Mouse (Mus musculus) intestine, embryonic 16.5 days (tissue): ENCODE data around the gene Slc6a8. TPM values are rescaled to one million over a fixed set of nuclear protein-coding genes. Genes with fewer than 3 reads are reported as not detected.

ENCODE experiments used
- ATAC-seq: fragments of 200-750 bp; cut with Nextera tagmentation; 2 replicates; pipeline ENCODE4 v1.8.0; 2017; ENCODE audit warnings: moderate TSS enrichment, moderate library complexity
- H3K27ac ChIP-seq: fragments of 300-500 bp; sonication (generic); 2 replicates; pipeline ENCODE4 v1.5.1; 2014; ENCODE audit warnings: mild to moderate bottlenecking, low read length
- H3K27me3 ChIP-seq: fragments of 300-500 bp; sonication (generic); replicated peaks from 2 replicates; pipeline ENCODE4 v1.6.1; 2014; ENCODE audit warnings: low read length, control low read depth, mixed read lengths; ENCODE audit not compliant: control insufficient read depth, insufficient read depth
- H3K36me3 ChIP-seq: fragments of 300-500 bp; sonication (generic); 2 replicates; pipeline ENCODE4 v1.6.1; 2014; ENCODE audit warnings: low read length, control low read depth; ENCODE audit not compliant: control insufficient read depth, insufficient read depth
- H3K4me1 ChIP-seq: fragments of 300-500 bp; sonication (generic); 2 replicates; pipeline ENCODE4 v1.6.1; 2014; ENCODE audit warnings: low read length, control low read depth, mixed read lengths; ENCODE audit not compliant: control insufficient read depth, insufficient read depth
- H3K4me2 ChIP-seq: fragments of 300-500 bp; sonication (generic); 2 replicates; pipeline ENCODE4 v1.6.1; 2014; ENCODE audit warnings: low read depth, low read length, control low read depth
- H3K4me3 ChIP-seq: fragments of 300-500 bp; sonication (generic); 2 replicates; pipeline ENCODE4 v1.5.1; 2014; ENCODE audit warnings: mild to moderate bottlenecking, low read length
- H3K9ac ChIP-seq: fragments of 300-500 bp; sonication (generic); 2 replicates; pipeline ENCODE4 v1.6.1; 2014; ENCODE audit warnings: low read depth, low read length
- H3K9me3 ChIP-seq: fragments of 300-500 bp; sonication (generic); 2 replicates; pipeline ENCODE4 v1.6.1; 2016; ENCODE audit warnings: low read length, control low read depth; ENCODE audit not compliant: control insufficient read depth
- WGBS: fragments of 180-500 bp; shearing (Covaris S2); extraction: QIAGEN DNeasy Blood & Tissue Kit; methylation state at CpG from one replicate; pipeline ENCODE4 v1.1.7; 2014; 5-methylcytosine and 5-hydroxymethylcytosine counted together
- polyA plus RNA-seq: library from polyadenylated mRNA; unstranded; fragments of >200 nt; fragmentation: Nextera tagmentation; extraction: Ambion mirVana; gene quantifications from 2 replicates; pipeline ENCODE4 v1.2.1, GENCODE M21; 2015

The Slc6a8 gene
- polyA plus RNA-seq = 7.4 and 9.2 TPM in 2 replicates

DNA sequence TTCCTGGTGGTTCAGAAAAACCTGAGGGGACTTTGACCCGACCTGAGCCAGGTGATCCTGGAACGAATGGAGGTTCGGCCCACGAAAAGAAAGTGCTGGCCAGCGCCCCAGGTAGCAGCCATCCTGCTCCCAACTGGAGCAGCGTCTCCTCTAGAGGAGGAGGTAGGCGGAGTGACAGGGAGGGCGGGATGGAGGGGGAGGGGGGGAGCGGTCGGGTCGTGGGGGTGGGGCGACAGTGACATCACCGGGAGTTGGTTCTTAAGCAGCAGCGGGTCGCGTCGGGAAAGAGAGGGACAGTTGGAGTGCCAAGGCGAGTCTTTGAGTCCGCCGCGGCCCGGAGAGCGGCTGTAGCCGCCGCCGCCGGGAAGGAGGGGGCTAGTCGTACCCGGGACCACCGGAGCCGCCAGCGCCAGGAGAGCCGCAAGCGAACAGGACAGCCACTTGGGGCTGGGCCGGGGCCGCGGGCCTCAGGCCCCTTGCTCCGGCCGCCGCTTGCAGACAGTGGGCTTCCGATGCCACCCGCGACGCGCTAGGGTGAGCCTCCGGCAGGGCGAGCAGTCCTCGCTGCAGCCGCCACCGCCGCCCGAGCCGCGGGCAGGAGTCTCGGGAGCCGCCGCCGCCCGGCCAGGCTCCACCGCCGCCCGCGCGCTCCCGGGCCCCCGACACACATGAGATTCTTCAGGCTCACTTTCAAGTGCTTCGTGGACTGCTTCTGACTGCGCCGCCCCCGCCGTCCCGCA, at the start of gene Slc6a8:
Gene Slc6a8 (plus strand): TSS at position 272 of the 740 bp plus-strand sequence.
- no peaks in the 10 kb centered on the region for H3K36me3 ChIP-seq
- no peaks in the 10 kb centered on the region for H3K27me3 ChIP-seq
- H3K9me3 ChIP-seq = no peaks in the 10 kb centered on the region
- H3K27ac ChIP-seq = peak within 1 kb of the TSS; percentile 70
- peak within 1 kb of the TSS; percentile 64 for H3K4me3 ChIP-seq
- WGBS = 9% methylated on average over 56 of the region's 72 CpGs
- peak within 1 kb of the TSS; percentile 66 for H3K4me2 ChIP-seq
- peak; percentile 84 for ATAC-seq
- H3K9ac ChIP-seq = peak within 1 kb of the TSS; percentile 81
- peaks cover 5% of the 10 kb centered on the region for H3K4me1 ChIP-seq

DNA sequence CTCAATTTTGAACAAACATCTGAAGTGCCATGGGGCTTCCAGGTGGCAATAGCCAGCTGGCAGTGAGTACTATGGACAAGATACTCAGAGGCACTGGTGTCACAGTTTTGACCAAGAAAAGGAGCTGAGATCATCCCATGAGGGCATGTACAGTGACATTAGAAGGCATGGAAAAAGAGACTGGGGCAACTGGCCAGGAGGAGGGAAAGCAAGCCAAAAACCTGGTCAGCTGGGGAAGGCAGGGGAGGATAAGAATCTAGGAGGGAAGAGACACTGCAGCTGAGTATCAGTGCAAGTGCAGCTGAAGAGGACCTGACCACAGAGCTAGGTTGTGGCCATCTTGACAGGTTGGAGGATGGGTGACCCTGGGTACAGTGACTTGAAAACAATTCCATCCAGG, 46.0 kb upstream of the Slc6a8 start:
- H3K4me3 ChIP-seq = no peak overlapping the region
- H3K4me1 ChIP-seq = no peaks in the 10 kb centered on the region
- H3K9me3 ChIP-seq = no peaks in the 10 kb centered on the region
- ATAC-seq = no peak
- H3K9ac ChIP-seq = no peak overlapping the region
- no peak overlapping the region for H3K27ac ChIP-seq
- H3K27me3 ChIP-seq = no peaks in the 10 kb centered on the region; the same call in 1 of the 2 replicates
- H3K36me3 ChIP-seq = no peaks in the 10 kb centered on the region
- no peak overlapping the region for H3K4me2 ChIP-seq

GRCm38 (mm10) chrX:73635425-73635824, 37.5 kb upstream of the Slc6a8 start:
- Histone ChIP-seq H3K9me3 (no peaks in the 10 kb centered on the region), H3K27me3 (peaks cover 34% of the 10 kb centered on the region), H3K27ac (no peak overlapping the region), H3K36me3 (no peaks in the 10 kb centered on the region), H3K4me1 (no peaks in the 10 kb centered on the region), H3K4me2 (peak overlapping the region; percentile 9; the same call in 1 of the 2 replicates), H3K4me3 (no peak overlapping the region), H3K9ac (no peak overlapping the region)
- ATAC-seq = no peak
- WGBS = 24% methylated on average over 16 of the region's 19 CpGs

DNA sequence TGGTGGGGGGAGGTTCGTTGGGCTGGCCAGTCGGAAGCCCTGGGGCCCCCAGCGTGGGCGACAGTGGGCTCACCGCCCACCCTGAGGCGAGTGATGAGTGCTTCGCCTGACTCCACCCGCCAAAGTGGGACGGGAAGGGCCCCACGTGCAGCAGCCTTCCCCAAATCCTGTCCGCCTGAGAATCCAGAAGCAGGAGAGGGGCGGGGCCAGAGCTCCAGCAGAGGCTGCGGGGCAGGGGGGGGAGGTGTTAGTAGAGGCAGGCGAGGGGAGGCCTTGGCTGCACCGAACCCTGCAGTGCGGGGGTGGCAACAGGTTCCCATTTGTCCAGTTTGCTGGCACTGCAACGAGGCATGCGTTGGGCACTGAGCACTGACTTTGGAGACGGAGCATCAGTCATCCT, 35.5 kb upstream of the Slc6a8 start:
- H3K9ac ChIP-seq = peak overlapping the region; percentile 37; the same call in 1 of the 2 replicates
- H3K4me3 ChIP-seq = peak overlapping the region; percentile 32
- no peaks in the 10 kb centered on the region for H3K9me3 ChIP-seq
- H3K4me2 ChIP-seq = peak overlapping the region; percentile 55
- H3K27me3 ChIP-seq = peaks cover 34% of the 10 kb centered on the region
- WGBS = 17% methylated on average over 19 of the region's 19 CpGs
- no peaks in the 10 kb centered on the region for H3K36me3 ChIP-seq
- H3K27ac ChIP-seq = no peak overlapping the region
- H3K4me1 ChIP-seq = no peaks in the 10 kb centered on the region
- ATAC-seq = no peak

DNA sequence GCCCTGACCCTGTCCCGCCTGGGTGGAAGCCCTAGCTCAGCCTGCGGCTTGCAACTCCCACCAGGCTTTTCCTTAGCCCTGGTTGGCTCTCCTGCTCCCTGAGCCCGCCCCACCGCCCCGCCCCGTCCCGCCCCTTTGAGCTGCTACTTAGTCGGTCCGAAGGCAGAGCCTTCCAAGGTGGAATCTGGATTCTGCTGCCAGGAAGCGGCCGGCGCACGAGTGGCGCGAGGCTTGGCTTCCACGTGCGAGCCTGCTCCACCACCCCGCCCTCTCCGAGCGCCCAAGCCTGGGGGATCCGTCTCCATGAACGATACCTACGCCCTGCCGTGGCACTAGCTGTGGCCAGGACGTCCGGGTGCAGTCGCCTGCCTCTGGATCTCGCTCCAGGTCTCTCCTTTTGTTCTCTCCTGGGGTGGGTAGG, 33.7 kb upstream of the Slc6a8 start, which contains the start of gene Dusp9:
Gene Dusp9 (plus strand): TSS at position 165 of the 421 bp plus-strand sequence.
- H3K27me3 ChIP-seq = peaks cover 29% of the 10 kb centered on the region
- peak within 1 kb of the TSS; percentile 63 for H3K9ac ChIP-seq

GRCm38 (mm10) chrX:73639901-73640469, 33.0 kb upstream of the Slc6a8 start:
- peak overlapping the region; percentile 45 for H3K4me3 ChIP-seq
- ATAC-seq = peak; percentile 17; the same call in 1 of the 2 replicates
- H3K9ac ChIP-seq = peak overlapping the region; percentile 63
- peaks cover 23% of the 10 kb centered on the region for H3K27me3 ChIP-seq
- H3K27ac ChIP-seq = no peak overlapping the region
- WGBS = 19% methylated on average over 41 of the region's 41 CpGs
- no peaks in the 10 kb centered on the region for H3K4me1 ChIP-seq
- H3K9me3 ChIP-seq = no peaks in the 10 kb centered on the region
- no peaks in the 10 kb centered on the region for H3K36me3 ChIP-seq
- H3K4me2 ChIP-seq = peak overlapping the region; percentile 71

More for the DNA sequence above, 33.7 kb upstream of the Slc6a8 start, which contains the start of gene Dusp9:
- no peaks in the 10 kb centered on the region for H3K36me3 ChIP-seq
- ATAC-seq = peak; percentile 90
- H3K4me2 ChIP-seq = peak within 1 kb of the TSS; percentile 71
- 16% methylated on average over 25 of the region's 28 CpGs for WGBS
- H3K4me1 ChIP-seq = no peaks in the 10 kb centered on the region
- no peak within 1 kb of the TSS for H3K27ac ChIP-seq
- H3K4me3 ChIP-seq = peak within 1 kb of the TSS; percentile 45
- no peaks in the 10 kb centered on the region for H3K9me3 ChIP-seq

DNA sequence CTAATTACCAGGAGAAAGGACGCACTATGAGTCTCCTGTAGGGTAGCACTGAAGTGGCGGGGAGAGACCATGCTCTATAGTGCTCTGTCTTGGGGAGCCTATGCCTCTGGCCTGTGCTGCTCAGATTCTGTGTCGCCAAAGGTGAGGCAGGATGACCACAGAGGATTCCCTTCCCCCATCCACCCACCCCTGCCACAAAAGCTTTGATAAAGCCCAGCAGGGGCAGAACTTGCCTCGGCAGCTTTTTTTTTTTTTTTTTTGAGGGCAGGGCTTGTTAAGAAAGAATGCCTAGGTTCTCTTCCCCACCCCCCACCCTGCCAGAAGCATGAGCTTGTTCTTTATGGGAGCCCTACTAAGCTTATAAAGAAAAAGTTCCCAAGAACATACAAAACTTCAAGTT, 27.8 kb upstream of the Slc6a8 start:
- Histone ChIP-seq H3K9ac (no peak overlapping the region), H3K36me3 (no peaks in the 10 kb centered on the region), H3K4me2 (no peak overlapping the region), H3K4me3 (no peak overlapping the region), H3K27me3 (no peaks in the 10 kb centered on the region), H3K9me3 (no peaks in the 10 kb centered on the region), H3K27ac (no peak overlapping the region), H3K4me1 (no peaks in the 10 kb centered on the region)
- no peak for ATAC-seq
- WGBS = 35% methylated on average over 4 of the region's 4 CpGs

- WGBS = 66% methylated on average over 3 of the region's 3 CpGs
- Histone ChIP-seq H3K4me2 (no peak overlapping the region), H3K4me1 (no peaks in the 10 kb centered on the region), H3K9me3 (no peaks in the 10 kb centered on the region), H3K4me3 (no peak overlapping the region), H3K36me3 (no peaks in the 10 kb centered on the region), H3K27me3 (no peaks in the 10 kb centered on the region), H3K9ac (no peak overlapping the region), H3K27ac (no peak overlapping the region)
- ATAC-seq = no peak
These were observed 22.1 kb upstream of the Slc6a8 start for GRCm38 (mm10) chrX:73650869-73651268.

- Histone ChIP-seq H3K27me3 (no peaks in the 10 kb centered on the region), H3K4me2 (no peak overlapping the region), H3K4me3 (no peak overlapping the region), H3K27ac (no peak overlapping the region), H3K36me3 (no peaks in the 10 kb centered on the region), H3K9me3 (no peaks in the 10 kb centered on the region), H3K4me1 (no peaks in the 10 kb centered on the region), H3K9ac (no peak overlapping the region)
- WGBS = 80% methylated on average over 6 of the region's 6 CpGs
- no peak for ATAC-seq
These were observed 19.6 kb upstream of the Slc6a8 start for GRCm38 (mm10) chrX:73653392-73653791.
